In the genomic region with DNA sequence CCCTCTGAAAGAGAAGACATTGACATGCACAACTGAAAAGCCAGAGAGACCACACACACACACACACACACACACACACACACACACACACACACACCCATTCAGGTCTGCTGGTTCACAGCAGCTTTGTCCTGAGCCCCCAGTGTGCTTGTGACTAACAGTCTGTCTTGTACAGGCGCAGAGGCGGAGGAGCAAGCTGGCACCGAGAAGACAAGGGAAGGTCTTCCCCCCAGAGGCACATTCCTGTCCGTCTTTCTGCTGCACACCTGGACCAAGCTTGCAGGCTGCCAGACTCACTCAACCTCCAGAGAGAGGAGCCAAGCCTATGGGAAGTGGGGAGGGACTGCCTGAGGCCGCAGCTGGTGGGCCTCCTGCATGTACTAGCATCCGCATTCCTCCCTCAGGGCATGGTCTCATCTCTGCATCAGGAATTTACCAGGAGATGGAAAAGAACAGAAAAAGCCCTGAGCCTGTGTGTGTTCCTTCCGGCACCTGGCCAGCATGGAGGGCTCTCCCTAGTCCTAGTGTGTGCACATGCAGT, we compare ENCODE assay signal across 8 mouse cellular contexts. TPM values are rescaled to one million over a fixed set of nuclear protein-coding genes. Genes with fewer than 3 reads are reported as not detected.
DNase-seq lines count a peak whose midpoint lies in the region; ATAC-seq and TF ChIP-seq lines count a peak whose summit lies in the region.

No protein-coding gene starts in this region.

- no peaks in the 10 kb centered on the region for H3K27me3 ChIP-seq in forebrain, postnatal 0 days (ENCODE audit: insufficient read depth, low read length)
- H3K27me3 ChIP-seq in kidney, embryonic 16.5 days (ENCODE audit: insufficient read depth, low read length), result no peaks in the 10 kb centered on the region
- no peaks in the 10 kb centered on the region for H3K27me3 ChIP-seq in midbrain, embryonic 13.5 days

- peak; percentile 49 for DNase-seq in kidney, adult 11 months
- DNase-seq in kidney, adult 18-20 months, result no peak
- DNase-seq in T-cell, adult 2 months (ENCODE audit: low spot score), result peak; percentile 2
- peak; percentile 28 for DNase-seq in forebrain, postnatal 0 days
- DNase-seq in urinary bladder, postnatal 36 days (ENCODE audit: low spot score in 2 of 2), result peak; percentile 22 to 34
- DNase-seq in MN1 (ENCODE audit: low spot score), result no peak

- peak overlapping the region; percentile 60 for H3K27ac ChIP-seq in forebrain, postnatal 0 days (ENCODE audit: low read depth, low read length)
- H3K27ac ChIP-seq in kidney, embryonic 16.5 days (ENCODE audit: low read length), result peak overlapping the region; percentile 97
- H3K27ac ChIP-seq in midbrain, embryonic 13.5 days, result peak overlapping the region; percentile 63

- 37% methylated on average over 7 of the region's 7 CpGs for WGBS in forebrain, postnatal 0 days
- WGBS in kidney, embryonic 16.5 days, result 21% methylated on average over 7 of the region's 7 CpGs
- 27% methylated on average over 7 of the region's 7 CpGs for WGBS in midbrain, embryonic 13.5 days

- H3K9ac ChIP-seq in forebrain, postnatal 0 days, result no peak overlapping the region
- peak overlapping the region; percentile 43 for H3K9ac ChIP-seq in kidney, embryonic 16.5 days (replicated peaks; ENCODE audit: low read length)
- no peak overlapping the region for H3K9ac ChIP-seq in midbrain, embryonic 13.5 days (replicated peaks)

- peak; percentile 19 for ATAC-seq in forebrain, postnatal 0 days
- ATAC-seq in kidney, embryonic 16.5 days (ENCODE audit: low FRiP score, low TSS enrichment), result peak; percentile 62
- peak; percentile 56 for ATAC-seq in midbrain, embryonic 13.5 days

- no peak overlapping the region for H3K4me2 ChIP-seq in forebrain, postnatal 0 days (ENCODE audit: low read depth)
- H3K4me2 ChIP-seq in kidney, embryonic 16.5 days (replicated peaks; ENCODE audit: low read depth, low read length), result 0 out of 2 replicates have a peak overlapping the region, but pooled peaks have one; percentile 7
- no peak overlapping the region for H3K4me2 ChIP-seq in midbrain, embryonic 13.5 days (replicated peaks)

- no peak overlapping the region for H3K4me3 ChIP-seq in forebrain, postnatal 0 days (ENCODE audit: low read depth, low read length)
- H3K4me3 ChIP-seq in kidney, embryonic 16.5 days (ENCODE audit: low read length), result no peak overlapping the region
- no peak overlapping the region for H3K4me3 ChIP-seq in midbrain, embryonic 13.5 days (replicated peaks)

- H3K9me3 ChIP-seq in forebrain, postnatal 0 days (ENCODE audit: low read length), result no peaks in the 10 kb centered on the region
- H3K9me3 ChIP-seq in kidney, embryonic 16.5 days (ENCODE audit: low read length), result no peaks in the 10 kb centered on the region
- H3K9me3 ChIP-seq in midbrain, embryonic 13.5 days, result no peaks in the 10 kb centered on the region

- H3K4me1 ChIP-seq in forebrain, postnatal 0 days (ENCODE audit: insufficient read depth), result peaks cover 16% of the 10 kb centered on the region; the same call in 1 of the 2 replicates
- peaks cover 78% of the 10 kb centered on the region for H3K4me1 ChIP-seq in kidney, embryonic 16.5 days (ENCODE audit: insufficient read depth, low read length)
- peaks cover 51% of the 10 kb centered on the region for H3K4me1 ChIP-seq in midbrain, embryonic 13.5 days (replicated peaks)

- H3K36me3 ChIP-seq in forebrain, postnatal 0 days (ENCODE audit: insufficient read depth), result no peaks in the 10 kb centered on the region
- H3K36me3 ChIP-seq in kidney, embryonic 16.5 days (ENCODE audit: insufficient read depth, low read length), result peaks cover 4% of the 10 kb centered on the region; the same call in 1 of the 2 replicates
- H3K36me3 ChIP-seq in midbrain, embryonic 13.5 days, result no peaks in the 10 kb centered on the region

- TF ChIP-seq CTCF in forebrain, postnatal 0 days (IDR thresholded peaks at IDR 0.05; ENCODE audit: low read depth), result no peak

RNA-seq across cellular contexts. Expression of a gene that starts 24.8 kb away (rescaled TPM):
- 54.8 and 72.8 TPM in 2 replicates for total RNA-seq in forebrain, postnatal 0 days (2014; rRNA removed)
- polyA plus RNA-seq in forebrain, postnatal 0 days (2015; fragmentation: Nextera tagmentation; extraction: Ambion mirVana), result 51.1 and 91.4 TPM in 2 replicates
- 82.9 and 88.1 TPM in 2 replicates for polyA plus RNA-seq in kidney, embryonic 16.5 days (2015; fragmentation: Nextera tagmentation; extraction: Ambion mirVana)
- 111 and 124 TPM in 2 replicates for polyA plus RNA-seq in midbrain, embryonic 13.5 days (2015; fragmentation: Nextera tagmentation; extraction: Ambion mirVana)

Comparison
In these comparisons a context has a peak if more than half of its experiments do, and no peak if none do; other contexts are left out.
1. DNase-seq: peak in kidney, adult 11 months (single experiment), T-cell, adult 2 months (single experiment), forebrain, postnatal 0 days (single experiment) and urinary bladder, postnatal 36 days (2 of 2); none in kidney, adult 18-20 months (single experiment) and MN1 (single experiment).
2. Peak in every context shown above with its lines, with median percentiles within 50 percentile points of each other: ATAC-seq and H3K27ac ChIP-seq.